Mouse (Mus musculus): Measurements from ENCODE around the gene Copz2. TPM values are rescaled to one million over a fixed set of nuclear protein-coding genes. Genes with fewer than 3 reads are reported as not detected.

Gene Copz2
- polyA plus RNA-seq, 1 experiment from 2014 or later, result 44.2 TPM

DNA sequence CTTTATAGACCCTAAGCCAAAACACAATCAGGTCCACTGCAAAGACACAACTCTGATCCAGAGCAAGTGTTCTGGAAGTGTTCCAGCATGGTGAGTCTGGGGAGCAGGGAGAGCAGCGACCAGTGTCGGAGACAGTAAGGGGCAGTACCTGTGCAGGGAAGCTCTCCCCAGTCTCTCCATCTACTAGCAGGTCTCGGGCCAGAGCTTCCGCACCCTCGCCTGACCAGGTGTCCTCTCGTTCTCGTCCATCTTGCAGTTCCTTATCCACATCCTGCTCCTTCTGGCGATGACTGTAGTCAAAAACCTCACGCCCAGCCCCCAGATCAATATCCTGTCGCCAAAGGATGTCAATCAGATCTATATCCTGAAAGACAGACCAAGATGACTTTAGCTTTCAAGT lies 27.7 kb upstream of the Copz2 start:
- Histone ChIP-seq H3K36me3 (peaks cover 87% of the 10 kb centered on the region), H3K9me3 (no peaks in the 10 kb centered on the region), H3K4me1 (replicated peaks) (peaks cover 61% of the 10 kb centered on the region), H3K4me3 (no peak overlapping the region), H3K27me3 (ENCODE audit: insufficient read depth, poor library complexity, severe bottlenecking) (no peaks in the 10 kb centered on the region), H3K27ac (no peak overlapping the region)
- no peak for DNase-seq (ENCODE audit: low spot score)
- WGBS, result 90% methylated on average over 10 of the region's 10 CpGs

DNA sequence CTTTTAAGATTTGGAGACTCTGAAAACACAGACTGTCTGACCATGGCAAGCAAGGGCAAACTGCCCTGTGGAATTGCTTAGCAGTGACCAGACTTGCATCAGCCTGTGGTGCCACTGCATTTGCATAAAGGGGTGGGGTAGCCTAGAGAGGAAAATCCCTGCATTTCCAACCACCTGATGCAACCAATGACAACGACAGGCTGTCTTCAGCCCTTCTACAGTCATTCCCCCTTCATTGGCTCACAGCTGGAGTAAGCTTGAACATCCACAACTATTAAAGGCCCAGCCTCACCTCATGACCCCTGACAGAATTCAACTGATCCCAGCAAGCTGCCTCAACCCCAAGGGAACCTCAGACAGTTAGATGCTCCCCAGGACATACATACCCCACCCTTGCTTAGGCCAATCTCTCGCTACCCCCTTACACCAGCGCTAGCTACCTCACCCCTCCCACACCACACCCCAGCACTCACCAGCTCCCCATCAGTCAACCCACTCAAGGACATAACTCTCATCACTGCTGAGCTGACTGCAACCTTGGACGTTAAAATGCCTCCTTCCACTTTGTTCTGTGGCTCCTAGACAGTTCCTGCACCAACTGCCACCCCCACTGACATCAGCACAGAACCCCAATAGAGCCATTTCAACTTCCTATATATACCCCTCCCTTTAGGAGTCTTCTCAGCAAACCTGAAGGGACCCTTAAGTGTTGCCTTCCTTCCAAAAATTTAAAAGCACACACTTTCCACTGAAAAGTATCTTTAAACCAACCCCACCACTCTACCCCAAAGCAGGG lies 26.8 kb upstream of the Copz2 start:
- H3K27ac ChIP-seq, result peak overlapping the region; percentile 90
- peak overlapping the region; percentile 65 for H3K4me3 ChIP-seq
- H3K27me3 ChIP-seq (ENCODE audit: insufficient read depth, poor library complexity, severe bottlenecking), result no peaks in the 10 kb centered on the region
- 47% methylated on average over 4 of the region's 4 CpGs for WGBS
- peaks cover 87% of the 10 kb centered on the region for H3K36me3 ChIP-seq
- H3K4me1 ChIP-seq (replicated peaks), result peaks cover 62% of the 10 kb centered on the region
- no peak for DNase-seq (ENCODE audit: low spot score)
- no peaks in the 10 kb centered on the region for H3K9me3 ChIP-seq

DNA sequence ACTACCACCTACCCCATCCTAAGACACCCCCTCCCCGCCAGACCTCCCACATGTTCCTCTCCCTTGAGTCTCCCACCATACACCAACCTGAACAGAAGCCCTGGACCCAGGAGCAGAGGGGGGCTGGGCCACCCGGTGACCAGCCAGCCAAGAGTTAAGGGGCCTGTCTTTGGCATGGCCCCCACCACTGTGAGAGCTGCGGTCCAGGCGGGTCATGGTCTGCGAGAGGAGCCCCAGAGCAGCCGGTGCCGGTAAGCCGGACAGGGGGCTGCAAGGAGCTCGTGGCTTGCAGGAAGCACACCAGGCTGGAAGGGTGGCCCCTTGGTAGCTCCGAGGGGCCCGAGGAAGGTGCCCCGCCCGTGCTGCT lies 26.2 kb upstream of the Copz2 start:
- no peak for DNase-seq (ENCODE audit: low spot score)
- H3K4me3 ChIP-seq, result peak overlapping the region; percentile 65
- H3K9me3 ChIP-seq, result no peaks in the 10 kb centered on the region
- H3K4me1 ChIP-seq (replicated peaks), result peaks cover 63% of the 10 kb centered on the region
- 8% methylated on average over 13 of the region's 13 CpGs for WGBS
- peaks cover 84% of the 10 kb centered on the region for H3K36me3 ChIP-seq
- peak overlapping the region; percentile 90 for H3K27ac ChIP-seq
- no peaks in the 10 kb centered on the region for H3K27me3 ChIP-seq (ENCODE audit: insufficient read depth, poor library complexity, severe bottlenecking)

DNA sequence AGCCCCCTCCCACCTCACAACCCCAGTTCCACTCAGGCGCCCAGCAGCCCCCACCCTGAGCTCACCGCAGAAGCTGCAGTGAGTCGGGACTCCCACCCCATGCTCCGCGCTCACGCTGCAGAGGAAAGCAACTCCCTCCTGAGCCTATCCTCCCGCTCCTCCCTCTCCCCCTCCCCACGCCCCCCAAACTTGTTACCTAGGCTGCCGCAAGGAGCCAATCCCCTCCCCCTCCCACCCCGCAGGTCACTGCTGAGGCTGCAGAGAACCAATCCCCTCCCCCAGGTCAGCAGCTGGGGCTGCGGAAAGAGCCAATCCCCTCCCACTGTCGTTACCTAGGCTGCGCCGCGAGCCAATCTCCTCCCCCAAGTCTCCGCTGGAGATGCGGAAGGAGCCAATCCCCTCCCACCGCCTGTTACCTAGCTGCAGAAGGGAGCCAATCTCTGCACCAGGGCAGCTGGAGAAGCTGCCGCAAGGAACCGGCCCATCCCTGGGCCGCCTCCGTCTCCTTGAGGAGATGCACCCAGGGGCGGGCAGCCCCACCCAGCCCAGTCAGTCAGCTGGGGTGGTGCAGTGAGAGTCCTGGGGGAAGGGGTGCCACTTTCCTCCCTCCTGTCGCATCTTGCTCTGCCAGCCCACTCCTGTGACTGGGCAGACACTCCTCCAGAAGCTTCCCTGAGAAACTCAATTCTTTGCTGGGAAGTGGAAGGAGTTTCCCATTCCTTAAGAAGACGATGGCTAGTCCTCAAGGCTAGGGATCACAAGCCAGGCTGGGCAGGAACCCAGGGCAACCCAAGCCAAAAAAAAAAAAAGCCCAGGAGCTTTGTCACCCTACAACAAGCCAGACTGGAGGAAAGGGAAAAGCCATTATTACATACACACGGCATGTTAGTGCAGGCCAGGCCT lies 25.5 kb upstream of the Copz2 start:
- peak overlapping the region; percentile 90 for H3K27ac ChIP-seq
- DNase-seq (ENCODE audit: low spot score), result peak; percentile 95
- H3K4me3 ChIP-seq, result peak overlapping the region; percentile 65
- no peaks in the 10 kb centered on the region for H3K27me3 ChIP-seq (ENCODE audit: insufficient read depth, poor library complexity, severe bottlenecking)
- H3K36me3 ChIP-seq, result peaks cover 77% of the 10 kb centered on the region
- WGBS, result 2% methylated on average over 26 of the region's 26 CpGs
- no peaks in the 10 kb centered on the region for H3K9me3 ChIP-seq
- H3K4me1 ChIP-seq (replicated peaks), result peaks cover 69% of the 10 kb centered on the region

DNA sequence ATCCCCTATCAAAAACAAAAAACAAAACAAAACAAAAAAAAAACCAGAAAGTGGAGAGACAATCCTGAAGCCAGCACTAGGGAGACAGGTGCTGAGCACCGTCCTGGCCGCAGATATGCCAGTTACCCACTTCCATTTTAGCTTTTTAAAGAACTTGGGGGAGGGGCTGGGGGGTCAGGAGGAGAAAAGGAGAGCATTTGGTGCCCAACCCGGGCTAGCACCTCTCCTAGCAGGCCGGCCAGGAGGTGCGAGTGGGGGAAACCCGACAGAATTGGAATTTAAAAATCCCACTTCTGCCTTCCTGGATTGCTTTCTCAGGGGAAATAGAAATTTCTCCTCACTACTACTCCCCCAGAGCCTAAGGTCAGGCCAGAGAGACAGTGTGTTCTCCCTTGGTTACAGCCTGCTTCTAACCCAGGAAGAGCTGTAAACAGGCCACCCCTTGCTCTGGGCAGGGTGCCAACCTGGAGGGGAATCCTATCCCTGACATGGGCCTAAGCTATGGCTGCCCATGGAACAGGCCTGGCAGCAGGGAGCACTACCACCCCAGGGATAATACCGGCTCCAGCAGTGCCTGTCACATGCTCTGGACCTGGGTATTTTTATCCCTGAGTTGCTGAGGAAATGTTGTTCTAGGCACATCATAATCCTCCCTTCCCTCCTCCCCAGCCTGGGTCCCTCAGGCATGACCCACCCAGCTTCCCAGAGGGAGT lies 24.7 kb upstream of the Copz2 start:
- Histone ChIP-seq H3K9me3 (no peaks in the 10 kb centered on the region), H3K4me3 (peak overlapping the region; percentile 65), H3K27ac (peak overlapping the region; percentile 90), H3K36me3 (peaks cover 69% of the 10 kb centered on the region), H3K4me1 (replicated peaks) (peaks cover 70% of the 10 kb centered on the region), H3K27me3 (ENCODE audit: insufficient read depth, poor library complexity, severe bottlenecking) (no peaks in the 10 kb centered on the region)
- WGBS, result 53% methylated on average over 7 of the region's 7 CpGs
- DNase-seq (ENCODE audit: low spot score), result no peak

DNA sequence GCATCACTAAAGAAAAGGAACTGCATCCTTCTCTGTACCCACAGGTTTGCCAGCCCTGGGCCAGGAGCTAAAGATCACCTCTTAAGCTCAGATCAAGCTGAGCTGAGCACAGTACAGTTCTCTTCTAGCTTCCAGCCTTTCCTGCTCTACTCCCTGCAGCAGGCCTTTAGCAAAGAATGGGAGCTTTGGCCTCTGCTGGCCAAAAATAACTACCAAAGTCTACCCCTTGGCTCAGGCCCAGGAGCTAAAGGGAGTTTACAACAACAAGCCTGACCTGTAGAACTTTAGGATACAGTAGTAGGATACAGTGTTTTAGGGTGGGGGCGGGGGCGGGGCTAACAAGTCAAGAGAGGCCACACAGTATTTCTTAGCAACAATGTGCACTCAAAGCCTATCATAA lies 23.2 kb upstream of the Copz2 start:
- H3K27me3 ChIP-seq (ENCODE audit: insufficient read depth, poor library complexity, severe bottlenecking), result no peaks in the 10 kb centered on the region
- H3K4me3 ChIP-seq, result peak overlapping the region; percentile 26
- H3K27ac ChIP-seq, result 0 out of 2 replicates have a peak overlapping the region, but pooled peaks have one; percentile 23
- no peak for DNase-seq (ENCODE audit: low spot score)
- 72% methylated on average over 2 of the region's 2 CpGs for WGBS
- H3K9me3 ChIP-seq, result no peaks in the 10 kb centered on the region
- H3K4me1 ChIP-seq (replicated peaks), result peaks cover 78% of the 10 kb centered on the region
- H3K36me3 ChIP-seq, result peaks cover 54% of the 10 kb centered on the region

DNA sequence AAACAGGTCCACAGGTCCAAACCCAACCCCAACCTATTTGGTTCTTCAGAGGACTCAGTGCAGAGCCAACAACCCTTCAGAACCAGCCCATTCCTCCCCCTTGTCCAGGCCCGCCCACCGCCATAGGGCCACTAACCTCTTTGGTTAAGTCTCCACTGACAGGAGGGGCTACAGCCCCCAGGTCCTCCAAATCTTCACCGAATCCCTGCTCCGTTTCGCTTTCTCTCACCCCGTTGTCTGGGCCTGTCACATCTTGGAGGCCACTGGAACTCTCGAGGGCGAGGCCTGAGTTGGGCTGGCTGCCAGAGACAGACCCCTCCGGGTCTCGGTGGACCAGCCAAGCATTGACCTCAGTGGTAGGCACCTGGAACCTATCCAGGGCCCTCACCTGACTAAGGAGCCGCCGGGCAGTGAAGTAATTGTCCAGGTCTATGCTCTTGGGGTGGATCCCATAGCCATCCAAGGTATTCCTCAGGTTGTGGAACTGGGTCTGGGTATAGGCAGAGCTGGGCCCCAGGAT lies 22.5 kb upstream of the Copz2 start:
- no peak for DNase-seq (ENCODE audit: low spot score)
- Histone ChIP-seq H3K27me3 (ENCODE audit: insufficient read depth, poor library complexity, severe bottlenecking) (no peaks in the 10 kb centered on the region), H3K4me1 (replicated peaks) (peaks cover 80% of the 10 kb centered on the region), H3K27ac (no peak overlapping the region), H3K4me3 (peak overlapping the region; percentile 26), H3K36me3 (peaks cover 47% of the 10 kb centered on the region), H3K9me3 (no peaks in the 10 kb centered on the region)
- WGBS, result 89% methylated on average over 12 of the region's 12 CpGs

DNA sequence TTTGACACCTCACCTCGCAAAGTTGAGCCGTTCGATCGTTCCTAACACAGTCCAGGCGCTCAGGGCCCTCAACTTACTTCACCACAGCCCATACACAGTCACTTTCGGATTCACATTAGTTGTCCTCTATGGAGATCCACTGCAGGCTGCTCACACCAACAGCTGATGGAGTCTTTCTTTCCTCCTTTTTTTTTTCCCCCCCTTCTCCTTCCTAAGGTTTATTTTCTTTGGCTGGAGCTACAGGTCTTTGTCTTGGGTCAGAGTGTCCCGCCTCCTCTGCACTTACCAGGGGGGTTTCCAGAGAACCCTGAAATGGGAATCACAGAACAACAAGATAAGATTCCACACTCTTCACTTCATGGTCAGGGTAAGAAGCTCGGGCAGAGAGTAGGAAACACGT lies 21.8 kb upstream of the Copz2 start:
- no peak overlapping the region for H3K27ac ChIP-seq
- peaks cover 73% of the 10 kb centered on the region for H3K4me1 ChIP-seq (replicated peaks)
- WGBS, result 84% methylated on average over 9 of the region's 9 CpGs
- no peak for DNase-seq (ENCODE audit: low spot score)
- H3K9me3 ChIP-seq, result no peaks in the 10 kb centered on the region
- H3K27me3 ChIP-seq (ENCODE audit: insufficient read depth, poor library complexity, severe bottlenecking), result no peaks in the 10 kb centered on the region
- peaks cover 39% of the 10 kb centered on the region for H3K36me3 ChIP-seq
- H3K4me3 ChIP-seq, result peak overlapping the region; percentile 91

DNA sequence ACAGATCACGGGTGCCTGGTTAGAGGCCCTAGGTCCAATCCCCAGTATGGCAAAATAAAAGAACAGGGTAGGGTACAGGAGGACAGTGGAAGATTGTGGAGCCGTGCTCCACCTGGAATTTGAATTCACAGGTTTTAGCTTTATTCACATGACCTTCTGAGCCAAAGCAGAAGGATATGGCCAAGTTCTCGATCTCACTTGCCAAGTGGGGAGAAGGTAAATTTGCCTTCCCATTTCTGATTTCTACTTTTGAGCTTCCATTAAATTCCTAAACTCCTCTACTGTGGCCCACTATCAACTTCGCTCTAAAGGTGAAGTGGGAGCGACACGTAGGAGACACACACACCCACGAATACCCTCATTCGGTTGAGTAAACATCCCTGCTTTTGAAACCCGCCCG lies 20.8 kb upstream of the Copz2 start:
- peaks cover 63% of the 10 kb centered on the region for H3K4me1 ChIP-seq (replicated peaks)
- peak overlapping the region; percentile 98 for H3K27ac ChIP-seq
- no peaks in the 10 kb centered on the region for H3K27me3 ChIP-seq (ENCODE audit: insufficient read depth, poor library complexity, severe bottlenecking)
- peaks cover 32% of the 10 kb centered on the region for H3K36me3 ChIP-seq
- no peak for DNase-seq (ENCODE audit: low spot score)
- no peaks in the 10 kb centered on the region for H3K9me3 ChIP-seq
- 17% methylated on average over 10 of the region's 10 CpGs for WGBS
- H3K4me3 ChIP-seq, result peak overlapping the region; percentile 91

DNA sequence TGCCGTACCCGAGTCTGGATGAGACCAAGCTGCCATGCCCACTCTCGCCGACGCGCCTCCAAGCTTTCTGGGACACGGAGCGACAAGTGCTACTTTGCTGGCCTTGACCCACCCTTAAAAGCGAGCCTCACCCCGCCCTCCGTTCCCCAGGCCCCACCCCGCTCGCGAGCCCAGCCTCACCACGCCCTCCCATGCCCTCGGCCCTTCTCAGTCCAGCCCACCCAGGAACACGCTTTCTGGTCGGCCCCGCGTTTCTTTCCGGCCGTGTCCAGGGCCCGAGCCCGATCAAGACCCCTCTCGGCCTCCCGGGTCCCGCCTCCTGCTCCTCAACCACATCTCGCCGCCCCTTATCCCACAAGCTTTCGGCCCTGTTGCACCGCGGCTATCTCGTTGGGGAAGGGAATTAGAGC lies 20.3 kb upstream of the Copz2 start:
- Histone ChIP-seq H3K27me3 (ENCODE audit: insufficient read depth, poor library complexity, severe bottlenecking) (no peaks in the 10 kb centered on the region), H3K4me3 (peak overlapping the region; percentile 91), H3K9me3 (no peaks in the 10 kb centered on the region), H3K4me1 (replicated peaks) (peaks cover 58% of the 10 kb centered on the region), H3K36me3 (peaks cover 32% of the 10 kb centered on the region), H3K27ac (peak overlapping the region; percentile 98)
- WGBS, result under 1% methylated on average over 33 of the region's 33 CpGs
- peak; percentile 85 for DNase-seq (ENCODE audit: low spot score)

DNA sequence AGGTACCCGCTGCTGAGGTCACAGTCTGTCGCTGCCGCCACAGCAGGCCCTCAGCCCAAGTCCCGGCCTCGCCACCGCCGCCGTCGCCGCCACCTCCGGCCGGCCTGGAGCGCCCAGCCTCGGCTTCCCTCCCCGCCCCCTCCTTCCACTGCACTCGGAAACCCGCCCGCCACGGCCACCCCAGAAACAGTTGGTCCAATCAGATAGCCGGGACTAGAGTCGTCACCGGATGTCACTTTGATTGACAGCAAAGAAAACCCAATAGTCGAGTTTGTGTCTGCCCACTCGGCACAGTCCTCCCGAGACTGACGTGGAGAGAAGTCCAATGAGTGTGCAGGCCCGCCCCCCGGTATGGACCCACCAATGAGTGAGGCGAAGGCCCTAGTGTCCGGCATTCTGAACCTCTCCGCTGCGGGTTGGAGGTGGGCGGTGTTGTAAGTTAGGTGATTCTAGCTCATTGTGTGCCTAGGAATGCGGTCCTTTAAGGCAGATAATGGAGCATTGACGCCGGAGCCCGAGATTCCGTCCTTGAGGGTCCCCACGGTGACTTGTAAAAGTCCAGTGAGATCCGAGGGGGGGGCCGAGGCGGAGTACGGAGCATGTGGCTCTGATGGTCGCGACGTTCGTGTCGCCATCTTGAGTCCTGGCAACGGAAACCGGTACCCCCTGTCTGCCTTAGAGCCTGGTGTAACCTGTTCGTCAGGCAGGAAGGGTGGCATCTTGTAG lies 19.7 kb upstream of the Copz2 start, which contains the start of gene Nfe2l1:
Gene Nfe2l1 (minus strand): TSS at position 156 of the 726 bp plus-strand sequence.
- H3K36me3 ChIP-seq, result peaks cover 31% of the 10 kb centered on the region
- H3K4me1 ChIP-seq (replicated peaks), result peaks cover 52% of the 10 kb centered on the region
- peak within 1 kb of the TSS; percentile 98 for H3K27ac ChIP-seq

More for the DNA sequence above, 19.7 kb upstream of the Copz2 start, which contains the start of gene Nfe2l1:
- Histone ChIP-seq H3K4me3 (peak within 1 kb of the TSS; percentile 91), H3K27me3 (ENCODE audit: insufficient read depth, poor library complexity, severe bottlenecking) (no peaks in the 10 kb centered on the region), H3K9me3 (no peaks in the 10 kb centered on the region)
- DNase-seq (ENCODE audit: low spot score), result peak; percentile 98
- WGBS, result under 1% methylated on average over 51 of the region's 51 CpGs

Data from hindbrain, embryonic 10.5 days (tissue).